Mouse (Mus musculus) heart, embryonic 14.5 days (tissue): ENCODE results near the gene Ppwd1. TPM values are rescaled to one million over a fixed set of nuclear protein-coding genes. Genes with fewer than 3 reads are reported as not detected.
"Not testable (repeated sequence)": the region's sequence is repeated elsewhere in the genome, so short reads cannot be mapped to it uniquely, and the experiment has no call there.

Experiments used
- ATAC-seq: fragments of 200-750 bp; cut with Nextera tagmentation; 2 replicates; pipeline ENCODE4 v1.8.0; 2017; ENCODE audit warnings: low read depth, moderate TSS enrichment; ENCODE audit not compliant: insufficient number of reproducible peaks, insufficient read depth, low FRiP score
- H3K27ac ChIP-seq, 2 experiments: fragments of 200-500 bp in 1 of 2; fragments of 300-500 bp in 1 of 2; sonication (generic) in 1 of 2; replicated peaks in 1 of 2; 2 replicates each; pipeline ENCODE4 v1.5.1; 2012 to 2014; ENCODE audit warnings: low read depth in 2 of 2, low read length in 2 of 2, control low read depth in 1 of 2, mild to moderate bottlenecking in 1 of 2, mixed read lengths in 1 of 2; ENCODE audit not compliant: control insufficient read depth in 1 of 2, insufficient read depth in 1 of 2
- H3K27me3 ChIP-seq: fragments of 300-500 bp; sonication (generic); 2 replicates; pipeline ENCODE4 v1.6.1; 2014; ENCODE audit warnings: mild to moderate bottlenecking, low read length, control low read depth; ENCODE audit not compliant: control insufficient read depth, insufficient read depth
- H3K36me3 ChIP-seq: fragments of 300-500 bp; sonication (generic); 2 replicates; pipeline ENCODE4 v1.6.1; 2014; ENCODE audit warnings: mild to moderate bottlenecking, control low read depth, low read length, mixed read lengths; ENCODE audit not compliant: control insufficient read depth, insufficient read depth
- H3K4me1 ChIP-seq, 2 experiments: fragments of 200-500 bp in 1 of 2; fragments of 300-500 bp in 1 of 2; sonication (generic) in 1 of 2; 2 replicates each; pipeline ENCODE4 v1.6.1; 2012 to 2014; ENCODE audit warnings: low read length in 2 of 2, control low read depth in 1 of 2, mixed read lengths in 1 of 2; ENCODE audit not compliant: control insufficient read depth in 2 of 2, insufficient read depth in 2 of 2
- H3K4me2 ChIP-seq: fragments of 300-500 bp; sonication (generic); 2 replicates; pipeline ENCODE4 v1.6.1; 2014; ENCODE audit warnings: mild to moderate bottlenecking, low read length
- H3K4me3 ChIP-seq, 2 experiments: fragments of 200-500 bp in 1 of 2; fragments of 300-500 bp in 1 of 2; sonication (generic) in 1 of 2; 2 replicates each; pipeline ENCODE4 v1.5.1; 2012 to 2014; ENCODE audit warnings: low read length in 2 of 2, mild to moderate bottlenecking in 2 of 2, control low read depth in 1 of 2, low read depth in 1 of 2, moderate library complexity in 1 of 2; ENCODE audit not compliant: control insufficient read depth in 1 of 2, insufficient read depth in 1 of 2
- H3K9ac ChIP-seq: fragments of 300-500 bp; sonication (generic); 2 replicates; pipeline ENCODE4 v1.6.1; 2014; ENCODE audit warnings: mild to moderate bottlenecking, low read length
- H3K9me3 ChIP-seq: fragments of 300-500 bp; sonication (generic); 2 replicates; pipeline ENCODE4 v1.6.1; 2016; ENCODE audit warnings: low read length, control low read depth; ENCODE audit not compliant: control insufficient read depth
- WGBS: fragments of 180-500 bp; shearing (Covaris S2); extraction: QIAGEN DNeasy Blood & Tissue Kit; methylation state at CpG from one replicate; pipeline ENCODE4 v1.1.7; 2014; 5-methylcytosine and 5-hydroxymethylcytosine counted together
- polyA plus RNA-seq: library from polyadenylated mRNA; unstranded; fragments of >200 nt; fragmentation: Nextera tagmentation; extraction: Ambion mirVana; gene quantifications from 2 replicates; pipeline ENCODE4 v1.2.1, GENCODE M21; 2014

Ppwd1 gene
- polyA plus RNA-seq, result 8.2 and 9.3 TPM in 2 replicates

DNA sequence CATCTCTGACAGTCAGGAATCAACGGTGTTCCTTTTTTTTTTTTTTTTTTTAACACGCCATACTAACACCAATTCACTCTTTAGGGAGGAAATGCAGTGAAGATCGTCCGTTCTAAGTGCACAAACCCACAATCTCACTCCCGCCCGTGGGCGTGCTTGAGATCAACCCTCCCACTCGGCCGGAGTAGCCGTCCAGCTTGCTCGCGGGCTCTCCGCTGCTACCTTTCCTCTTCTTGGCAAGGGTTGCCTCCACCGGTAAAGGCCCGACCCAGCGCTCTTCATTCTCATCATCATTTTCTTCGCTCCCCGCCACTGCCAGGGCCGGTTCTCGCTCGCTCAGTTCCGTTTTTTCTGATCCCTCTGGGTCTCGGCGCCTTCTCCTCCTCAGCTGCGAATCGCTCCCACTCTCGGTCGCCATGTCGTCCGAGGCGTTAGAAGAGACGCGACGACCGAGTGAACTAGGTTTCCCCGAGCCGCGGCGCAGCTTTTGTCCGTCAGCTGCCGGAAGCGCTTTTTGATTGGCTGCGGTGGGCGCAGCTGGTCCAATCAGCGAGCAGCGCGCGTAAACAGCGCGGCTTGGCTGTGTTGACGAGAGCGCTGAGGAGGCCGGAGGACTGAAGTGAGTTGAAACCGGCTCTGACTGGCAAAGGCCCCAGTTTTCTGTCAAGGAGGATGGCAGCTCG is at the start of gene Ppwd1, which contains the start of gene Cenpk:
Ppwd1 (minus strand) TSS at position 460 of the 683 bp plus-strand sequence.
Cenpk (plus strand) TSS at position 228 of the 683 bp plus-strand sequence.
- WGBS, result 1% methylated on average over 55 of the region's 55 CpGs
- H3K4me1 ChIP-seq, result peaks cover 0 to 15% of the 10 kb centered on the region in 2 experiments; a peak in 3 of 4 replicates
- peak within 1 kb of the TSS; percentile 72 to 90 for H3K4me3 ChIP-seq
- peak within 1 kb of the TSS; percentile 83 for H3K9ac ChIP-seq
- peak within 1 kb of the TSS; percentile 76 for H3K4me2 ChIP-seq
- H3K27ac ChIP-seq, result peak within 1 kb of the TSS; percentile 87 to 98
- H3K36me3 ChIP-seq, result peaks cover 18% of the 10 kb centered on the region
- H3K9me3 ChIP-seq, result no peaks in the 10 kb centered on the region
- no peaks in the 10 kb centered on the region for H3K27me3 ChIP-seq
- ATAC-seq, result peak; percentile 96

- H3K9ac ChIP-seq, result no peak overlapping the region
- no peak for ATAC-seq
- 84% methylated on average over 3 of the region's 3 CpGs for WGBS
These were observed 30.4 kb upstream of the Ppwd1 start for GRCm38 (mm10) chr13:104258997-104259396.

DNA sequence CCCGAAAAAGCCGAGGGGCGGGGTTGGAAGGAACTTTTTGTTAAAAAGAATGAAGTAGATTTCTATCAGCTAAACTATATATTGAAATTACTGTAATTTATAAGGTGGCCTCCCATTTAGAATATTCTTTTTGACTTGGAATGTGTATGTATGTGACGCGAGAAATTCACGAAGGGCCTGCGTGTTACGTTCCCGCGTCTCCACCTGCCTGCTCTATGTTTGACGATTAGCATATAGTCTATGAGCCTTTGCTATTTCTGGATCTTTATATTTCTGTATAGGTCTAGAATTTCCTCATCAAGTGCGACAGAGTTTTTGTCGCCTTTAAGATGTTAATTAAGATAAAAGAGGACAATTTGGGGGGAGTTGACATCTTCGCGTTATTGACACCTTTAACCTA is 538 bp upstream of the Ppwd1 start:
- no peak for ATAC-seq
- H3K9ac ChIP-seq, result peak overlapping the region; percentile 83
- H3K4me1 ChIP-seq, result peaks cover 0 to 15% of the 10 kb centered on the region in 2 experiments; a peak in 3 of 4 replicates
- WGBS, result 5% methylated on average over 15 of the region's 15 CpGs
- no peaks in the 10 kb centered on the region for H3K27me3 ChIP-seq
- H3K4me2 ChIP-seq, result peak overlapping the region; percentile 75
- H3K9me3 ChIP-seq, result no peaks in the 10 kb centered on the region
- peak overlapping the region; percentile 72 to 90 for H3K4me3 ChIP-seq
- peak overlapping the region; percentile 65 to 77 for H3K27ac ChIP-seq
- peaks cover 18% of the 10 kb centered on the region for H3K36me3 ChIP-seq

More at GRCm38 (mm10) chr13:104258997-104259396, 30.4 kb upstream of the Ppwd1 start:
- Histone ChIP-seq H3K4me2 (no peak overlapping the region), H3K4me3 (no peak overlapping the region), H3K9me3 (0 out of 2 replicates have a peak, but pooled peaks cover 3% of the 10 kb centered on the region), H3K36me3 (no peaks in the 10 kb centered on the region), H3K27ac (no peak overlapping the region), H3K4me1 (no peaks in the 10 kb centered on the region), H3K27me3 (no peaks in the 10 kb centered on the region)

- Histone ChIP-seq H3K36me3 (peaks cover 19% of the 10 kb centered on the region; the same call in 1 of the 2 replicates), H3K4me3 (peak overlapping the region in 1 of 2 experiments; percentile 72; a peak in 3 of 4 replicates), H3K4me2 (peak overlapping the region; percentile 76), H3K9me3 (no peaks in the 10 kb centered on the region), H3K27ac (no peak overlapping the region), H3K9ac (peak overlapping the region; percentile 83), H3K27me3 (no peaks in the 10 kb centered on the region), H3K4me1 (peaks cover 0 to 15% of the 10 kb centered on the region in 2 experiments; a peak in 3 of 4 replicates)
- 40% methylated on average over 3 of the region's 3 CpGs for WGBS
- ATAC-seq, result no peak
These were observed 1.2 kb downstream of the Ppwd1 start for GRCm38 (mm10) chr13:104227478-104227877.

DNA sequence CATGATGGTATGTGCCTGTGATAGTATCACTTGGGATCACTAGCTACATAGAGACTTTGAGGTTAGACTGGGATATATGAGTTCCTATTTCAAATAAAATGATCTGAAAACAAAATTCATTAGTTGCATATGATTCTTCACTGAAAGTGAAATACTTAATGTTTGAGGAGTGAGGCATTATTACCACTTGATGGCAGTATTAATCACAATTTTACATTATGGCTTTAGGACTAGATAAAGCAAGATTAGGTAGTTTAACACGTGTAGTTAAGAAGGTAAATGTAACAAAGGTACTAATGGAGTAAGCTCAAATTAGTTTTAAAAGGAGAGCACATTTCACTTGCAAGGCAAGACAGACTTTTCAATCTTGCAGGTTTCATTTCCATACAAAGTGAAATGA is 24.3 kb downstream of the Ppwd1 start:
- Histone ChIP-seq H3K27ac (no peak overlapping the region), H3K9me3 (no peaks in the 10 kb centered on the region), H3K36me3 (peaks cover 65% of the 10 kb centered on the region), H3K9ac (no peak overlapping the region), H3K27me3 (no peaks in the 10 kb centered on the region), H3K4me1 (no peaks in the 10 kb centered on the region), H3K4me2 (no peak overlapping the region), H3K4me3 (no peak overlapping the region)
- no peak for ATAC-seq
- WGBS, result 57% methylated on average over 1 of the region's 1 CpGs

- H3K4me2 ChIP-seq, H3K27ac ChIP-seq, H3K4me3 ChIP-seq, H3K4me1 ChIP-seq, H3K27me3 ChIP-seq, H3K9ac ChIP-seq, ATAC-seq, H3K9me3 ChIP-seq: not testable (repeated sequence)
- H3K36me3 ChIP-seq, result peaks cover 47% of the 10 kb centered on the region
These were observed 32.8 kb downstream of the Ppwd1 start for GRCm38 (mm10) chr13:104195891-104196290.

DNA sequence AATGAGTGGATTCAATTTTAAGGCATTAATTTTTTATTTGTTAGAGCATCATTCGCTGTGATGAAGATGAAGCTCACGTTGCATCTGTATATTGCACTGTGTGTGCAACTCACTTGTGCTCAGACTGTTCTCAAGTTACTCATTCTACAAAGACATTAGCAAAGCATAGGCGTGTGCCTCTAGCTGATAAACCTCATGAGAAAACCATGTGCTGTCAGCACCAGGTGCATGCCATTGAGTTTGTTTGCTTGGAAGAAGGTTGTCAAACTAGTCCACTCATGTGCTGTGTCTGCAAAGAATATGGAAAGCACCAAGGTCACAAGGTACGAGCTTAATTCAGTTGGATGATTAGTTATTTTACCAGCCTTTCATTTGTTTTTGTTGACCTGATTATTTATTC is 41.3 kb downstream of the Ppwd1 start:
- 50% methylated on average over 4 of the region's 4 CpGs for WGBS
- H3K27ac ChIP-seq, result no peak overlapping the region
- no peak overlapping the region for H3K9ac ChIP-seq
- peaks cover 65% of the 10 kb centered on the region for H3K36me3 ChIP-seq
- no peak for ATAC-seq
- H3K9me3 ChIP-seq, result no peaks in the 10 kb centered on the region
- no peaks in the 10 kb centered on the region for H3K27me3 ChIP-seq
- peaks cover 0 to 5% of the 10 kb centered on the region in 2 experiments; a peak in 1 of 4 replicates for H3K4me1 ChIP-seq
- no peak overlapping the region for H3K4me2 ChIP-seq
- H3K4me3 ChIP-seq, result no peak overlapping the region
